Mouse (Mus musculus) limb, embryonic 14.5 days (tissue): ENCODE results near the gene Inpp5f. TPM values are rescaled to one million over a fixed set of nuclear protein-coding genes. Genes with fewer than 3 reads are reported as not detected.
"Not testable (repeated sequence)": the region's sequence is repeated elsewhere in the genome, so short reads cannot be mapped to it uniquely, and the experiment has no call there.

Experiments
- ATAC-seq: fragments of 200-750 bp; cut with Nextera tagmentation; 2 replicates; pipeline ENCODE4 v1.8.0; 2017; ENCODE audit warnings: low read depth, moderate number of reproducible peaks, moderate TSS enrichment; ENCODE audit not compliant: low FRiP score
- DNase-seq: peaks from one replicate; pipeline ENCODE4 v3.0.0-alpha.2; 2015; ENCODE audit warnings: low spot score
- H3K27ac ChIP-seq: fragments of 300-500 bp; sonication (generic); replicated peaks from 2 replicates; pipeline ENCODE4 v1.5.1; 2014; ENCODE audit warnings: low read depth, mild to moderate bottlenecking, low read length, moderate library complexity, mixed read lengths
- H3K27me3 ChIP-seq: fragments of 300-500 bp; sonication (generic); 2 replicates; pipeline ENCODE4 v1.6.1; 2014; ENCODE audit warnings: low read length, mixed read lengths; ENCODE audit not compliant: control insufficient read depth, insufficient read depth
- H3K36me3 ChIP-seq: fragments of 300-500 bp; sonication (generic); 2 replicates; pipeline ENCODE4 v1.6.1; 2014; ENCODE audit warnings: mild to moderate bottlenecking, low read length, moderate library complexity, mixed read lengths; ENCODE audit not compliant: control insufficient read depth, insufficient read depth
- H3K4me1 ChIP-seq: fragments of 300-500 bp; sonication (generic); 2 replicates; pipeline ENCODE4 v1.6.1; 2014; ENCODE audit warnings: antibody characterized with exemption, low read length, mixed read lengths; ENCODE audit not compliant: control insufficient read depth, insufficient read depth
- H3K4me2 ChIP-seq: fragments of 300-500 bp; sonication (generic); replicated peaks from 2 replicates; pipeline ENCODE4 v1.6.1; 2014; ENCODE audit warnings: low read depth, mild to moderate bottlenecking, low read length, moderate library complexity; ENCODE audit not compliant: severe bottlenecking
- H3K4me3 ChIP-seq: fragments of 300-500 bp; sonication (generic); replicated peaks from 2 replicates; pipeline ENCODE4 v1.5.1; 2014; ENCODE audit warnings: low read length
- H3K9ac ChIP-seq: fragments of 300-500 bp; sonication (generic); 2 replicates; pipeline ENCODE4 v1.6.1; 2014; ENCODE audit warnings: mild to moderate bottlenecking, low read depth, low read length, moderate library complexity; ENCODE audit not compliant: severe bottlenecking
- H3K9me3 ChIP-seq: fragments of 300-500 bp; sonication (generic); 2 replicates; pipeline ENCODE4 v1.6.1; 2016; ENCODE audit warnings: low read length; ENCODE audit not compliant: control insufficient read depth
- POLR2A ChIP-seq: fragments of 200-500 bp; IDR thresholded peaks from 2 replicates; pipeline ENCODE4 v1.8.0; 2012; ENCODE audit warnings: inconsistent platforms, mild to moderate bottlenecking, moderate library complexity, borderline replicate concordance; ENCODE audit not compliant: insufficient read depth, insufficient read length; ENCODE audit errors: extremely low read depth
- WGBS: fragments of 180-500 bp; shearing (Covaris S2); extraction: QIAGEN DNeasy Blood & Tissue Kit; methylation state at CpG from one replicate; pipeline ENCODE4 v1.1.7; 2014; 5-methylcytosine and 5-hydroxymethylcytosine counted together
- polyA plus RNA-seq, 2 experiments: library from polyadenylated mRNA; depleted of rRNA in 1 of 2; stranded (reverse) in 1 of 2; unstranded in 1 of 2; fragments of >200 nt; fragmentation: Nextera tagmentation in 1 of 2; extraction: Ambion mirVana in 1 of 2; gene quantifications; 2 replicates each; pipeline versions ENCODE4 v1.2.1 to v1.2.3; 2012 to 2014

Gene Inpp5f
- polyA plus RNA-seq, 2 experiments: 10.9 to 20.2 TPM

DNA sequence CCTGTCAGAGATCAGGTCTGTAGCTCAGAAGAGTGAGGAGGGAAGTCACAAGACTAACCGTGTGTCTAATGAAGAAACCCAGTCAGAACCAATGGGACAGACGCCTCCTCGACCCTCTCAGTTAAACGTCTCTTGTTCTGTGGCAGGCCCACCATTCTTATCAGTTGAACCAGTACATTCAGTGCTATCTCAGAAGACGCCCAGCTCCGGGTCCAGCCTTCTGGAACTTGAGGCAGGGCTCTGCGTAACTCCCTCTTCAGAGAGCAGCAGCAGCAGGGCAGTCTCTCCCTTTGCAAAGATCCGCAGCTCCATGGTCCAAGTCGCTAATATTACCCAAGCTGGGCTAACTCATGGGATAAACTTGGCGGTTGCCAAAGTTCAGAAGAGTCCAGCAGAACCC, 83.7 kb downstream of the Inpp5f start:
- WGBS: 96% methylated on average over 10 of the region's 10 CpGs
- no peak for DNase-seq
- Histone ChIP-seq H3K4me2 (no peak overlapping the region), H3K4me1 (no peaks in the 10 kb centered on the region), H3K9me3 (no peaks in the 10 kb centered on the region), H3K27ac (no peak overlapping the region), H3K36me3 (peaks cover 67% of the 10 kb centered on the region), H3K4me3 (no peak overlapping the region), H3K27me3 (no peaks in the 10 kb centered on the region), H3K9ac (no peak overlapping the region)
- no peak for ATAC-seq
- TF ChIP-seq POLR2A: no peak

DNA sequence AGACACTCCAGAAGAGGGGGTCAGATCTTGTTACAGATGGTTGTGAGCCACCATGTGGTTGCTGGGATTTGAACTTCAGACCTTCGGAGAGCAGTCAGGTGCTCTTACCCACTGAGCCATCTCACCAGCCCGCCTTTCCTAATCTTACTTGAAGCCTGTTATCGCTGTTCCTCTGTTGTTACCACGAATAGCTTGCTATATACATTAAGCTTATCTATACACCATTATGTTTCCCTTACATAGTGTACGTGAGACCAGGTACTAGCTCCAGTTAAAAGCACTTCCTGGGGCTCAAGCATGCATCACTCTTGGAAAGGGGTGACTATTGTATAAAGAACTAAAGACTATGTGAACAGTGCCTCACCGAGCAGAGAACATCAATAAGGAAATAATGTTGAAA, 88.8 kb downstream of the Inpp5f start:
- not testable (repeated sequence) for H3K4me2 ChIP-seq, ATAC-seq, H3K9me3 ChIP-seq

DNA sequence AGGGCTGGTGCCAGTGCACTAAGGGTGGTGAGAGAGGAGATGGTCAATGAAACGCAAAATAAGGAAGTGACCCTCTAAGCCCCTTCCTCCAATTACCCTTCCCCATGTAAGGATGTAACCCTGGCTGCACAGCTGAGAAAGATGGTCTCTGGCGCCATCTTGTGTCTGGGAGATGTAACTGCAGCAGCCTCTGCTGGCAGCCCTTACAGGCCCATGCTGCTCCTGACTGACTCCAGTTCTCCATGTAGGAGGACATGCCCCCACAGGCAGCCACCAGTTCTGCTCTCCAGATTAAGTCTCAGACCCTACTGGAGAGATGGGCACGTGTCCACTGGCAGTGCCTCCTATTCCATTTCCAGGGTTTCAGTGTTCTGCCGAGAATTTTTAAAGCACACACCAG, 94.6 kb downstream of the Inpp5f start:
- peaks cover 97% of the 10 kb centered on the region for H3K36me3 ChIP-seq
- no peak for TF ChIP-seq POLR2A

More for the DNA sequence above, 88.8 kb downstream of the Inpp5f start:
- not testable (repeated sequence) for DNase-seq, H3K27ac ChIP-seq, H3K27me3 ChIP-seq, H3K9ac ChIP-seq, H3K4me1 ChIP-seq, H3K4me3 ChIP-seq
- 94% methylated on average over 6 of the region's 6 CpGs for WGBS
- H3K36me3 ChIP-seq: peaks cover 93% of the 10 kb centered on the region

DNA sequence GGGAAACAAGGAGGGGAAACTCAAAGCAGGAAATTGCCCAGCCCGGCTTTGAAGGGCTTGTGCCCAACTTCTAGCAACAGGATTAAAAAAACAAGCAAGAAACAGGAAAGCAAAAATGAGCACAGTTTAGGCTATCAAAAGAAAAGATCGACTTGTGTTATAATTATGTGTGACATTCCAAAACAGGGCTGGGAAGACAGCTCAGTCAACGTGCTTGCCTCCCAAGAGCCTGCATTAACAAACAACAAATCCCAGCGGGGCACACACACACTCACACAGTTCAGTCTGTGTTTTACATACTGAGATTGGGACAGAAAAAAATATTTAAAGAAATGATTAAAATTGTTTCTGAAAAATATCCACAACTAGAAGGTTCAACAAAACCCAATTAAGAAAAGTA, 106.9 kb downstream of the Inpp5f start:
- Histone ChIP-seq H3K9ac (no peak overlapping the region), H3K4me3 (no peak overlapping the region), H3K4me2 (no peak overlapping the region), H3K36me3 (peaks cover 86% of the 10 kb centered on the region), H3K27me3 (no peaks in the 10 kb centered on the region), H3K9me3 (no peaks in the 10 kb centered on the region), H3K27ac (no peak overlapping the region), H3K4me1 (no peaks in the 10 kb centered on the region)
- DNase-seq: no peak
- no peak for TF ChIP-seq POLR2A
- WGBS: 73% methylated on average over 4 of the region's 4 CpGs
- no peak for ATAC-seq

More for the DNA sequence above, 94.6 kb downstream of the Inpp5f start:
- no peak overlapping the region for H3K27ac ChIP-seq
- H3K9ac ChIP-seq: no peak overlapping the region
- H3K9me3 ChIP-seq: no peaks in the 10 kb centered on the region
- no peaks in the 10 kb centered on the region for H3K27me3 ChIP-seq
- ATAC-seq (peak; percentile 72; the same call in 1 of the 2 replicates), DNase-seq (peak; percentile 74)
- WGBS: 20% methylated on average over 4 of the region's 4 CpGs
- H3K4me2 ChIP-seq: no peak overlapping the region
- no peaks in the 10 kb centered on the region for H3K4me1 ChIP-seq
- H3K4me3 ChIP-seq: no peak overlapping the region

DNA sequence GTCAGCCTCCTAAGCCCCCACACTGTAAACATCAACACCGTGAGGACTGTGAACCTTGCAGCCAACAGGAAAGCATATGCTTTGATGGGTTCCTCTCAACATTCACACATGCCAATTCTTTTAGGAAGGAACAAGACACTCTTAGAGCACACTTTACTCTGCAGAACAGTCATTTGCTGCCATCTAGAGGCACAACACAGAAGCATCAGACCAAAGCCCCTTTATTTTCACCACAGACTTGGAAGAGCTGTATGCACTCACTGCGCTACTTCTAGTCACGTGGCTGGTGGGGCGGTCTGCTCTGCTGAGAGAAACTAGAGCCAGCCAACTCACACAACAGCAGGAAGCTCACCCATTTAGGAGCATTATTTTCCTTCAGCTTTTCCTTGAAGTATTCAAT, 113.6 kb downstream of the Inpp5f start:
- WGBS: 39% methylated on average over 4 of the region's 4 CpGs
- Histone ChIP-seq H3K36me3 (peaks cover 32% of the 10 kb centered on the region), H3K4me2 (no peak overlapping the region), H3K27ac (no peak overlapping the region), H3K4me3 (no peak overlapping the region), H3K27me3 (no peaks in the 10 kb centered on the region), H3K9ac (no peak overlapping the region), H3K4me1 (0 out of 2 replicates have a peak, but pooled peaks cover 3% of the 10 kb centered on the region), H3K9me3 (no peaks in the 10 kb centered on the region)
- DNase-seq (peak; percentile 80), ATAC-seq (peak; percentile 85)
- TF ChIP-seq POLR2A: no peak

DNA sequence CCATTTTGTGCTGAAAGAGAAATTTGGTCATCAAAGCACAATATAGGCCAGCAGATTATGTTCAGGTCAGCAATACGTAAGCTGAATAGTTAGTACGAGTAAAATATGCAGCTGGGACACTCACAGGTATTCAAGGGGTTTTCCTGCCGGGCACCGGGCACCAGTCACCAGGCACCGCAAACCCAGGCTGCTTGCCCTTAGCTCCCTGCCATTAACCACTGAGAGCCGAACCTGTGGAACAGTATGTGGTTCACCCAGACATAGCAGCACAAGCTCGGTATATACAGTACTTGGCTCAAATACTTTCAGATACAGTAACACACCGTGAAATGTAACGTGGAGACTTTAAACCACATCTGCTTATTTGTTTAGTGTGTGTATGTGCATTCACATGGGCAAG, 114.1 kb downstream of the Inpp5f start:
- Histone ChIP-seq H3K4me3 (no peak overlapping the region), H3K27me3 (no peaks in the 10 kb centered on the region), H3K27ac (no peak overlapping the region), H3K4me2 (no peak overlapping the region), H3K36me3 (peaks cover 29% of the 10 kb centered on the region), H3K4me1 (0 out of 2 replicates have a peak, but pooled peaks cover 3% of the 10 kb centered on the region), H3K9ac (no peak overlapping the region), H3K9me3 (no peaks in the 10 kb centered on the region)
- TF ChIP-seq POLR2A: no peak
- 83% methylated on average over 9 of the region's 9 CpGs for WGBS
- DNase-seq (no peak), ATAC-seq (no peak)
